Mouse (Mus musculus) gastrocnemius, postnatal 4 days (tissue): Measurements from ENCODE around the gene Dcaf6. TPM values are rescaled to one million over a fixed set of nuclear protein-coding genes. Genes with fewer than 3 reads are reported as not detected.

Experiments
- DNase-seq, 2 experiments: peaks; one replicate each; pipeline ENCODE4 v3.0.0; 2021 to 2022; ENCODE audit warnings: low spot score in 2 of 2, mixed read lengths in 2 of 2
- long read RNA-seq, 2 experiments: library from polyadenylated mRNA; stranded (forward); transcript quantifications; one replicate each; pipeline ENCODE4 v2.0.0; 2021
- total RNA-seq, 2 experiments: library from RNA; stranded (reverse); gene quantifications; 2 replicates each; pipeline ENCODE4 v1.2.3; 2021

Gene Dcaf6
- total RNA-seq, result 100 to 1,000 TPM in 1 of 2 experiments, 10 to 100 TPM in 1; 89.2 to 104 TPM
- long read RNA-seq, experiment 1, full-length matches to known transcripts, result 5 of 48 reads
- long read RNA-seq, experiment 1, partial matches to known transcripts, result 14 of 48 reads
- long read RNA-seq, experiment 1, other reads (novel, unspliced or antisense), result 29 of 48 reads
- long read RNA-seq, experiment 2, full-length matches to known transcripts, result 9 of 32 reads
- long read RNA-seq, experiment 2, partial matches to known transcripts, result 1 of 32 reads
- long read RNA-seq, experiment 2, other reads (novel, unspliced or antisense), result 22 of 32 reads

- peak; percentile 100 for DNase-seq
Measured at GRCm38 (mm10) chr1:165460360-165460800, at the start of gene Dcaf6, which contains the start of gene Mpc2. Dcaf6 (minus strand) TSS chr1:165460475. Mpc2 (plus strand) TSS chr1:165460637.

GRCm38 (mm10) chr1:165506303-165506702, 46.0 kb upstream of the Dcaf6 start:
- no peak for DNase-seq

GRCm38 (mm10) chr1:165503307-165504024, 43.2 kb upstream of the Dcaf6 start:
- DNase-seq, result no peak

- DNase-seq, result no peak
Measured at GRCm38 (mm10) chr1:165498856-165499255, 38.6 kb upstream of the Dcaf6 start.

DNA sequence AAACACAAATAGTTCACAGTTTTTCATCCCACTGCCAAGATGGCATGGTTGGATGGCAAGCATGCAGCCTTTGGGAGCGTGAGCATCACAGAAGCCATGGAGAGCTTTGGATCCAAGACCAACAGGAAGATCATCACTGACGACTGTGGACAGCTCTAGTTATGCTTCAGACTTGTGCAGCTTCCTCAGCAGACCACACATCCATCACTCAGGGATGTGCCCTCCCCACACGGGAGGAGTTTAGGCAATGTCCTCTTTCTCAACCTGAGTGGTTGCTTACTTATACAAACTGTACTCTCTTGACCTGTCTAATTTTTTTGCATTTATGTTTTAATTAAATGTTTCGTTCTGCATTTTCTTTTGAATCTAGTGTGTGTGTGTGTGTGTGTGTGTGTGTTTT, 28.9 kb upstream of the Dcaf6 start:
- no peak for DNase-seq

DNA sequence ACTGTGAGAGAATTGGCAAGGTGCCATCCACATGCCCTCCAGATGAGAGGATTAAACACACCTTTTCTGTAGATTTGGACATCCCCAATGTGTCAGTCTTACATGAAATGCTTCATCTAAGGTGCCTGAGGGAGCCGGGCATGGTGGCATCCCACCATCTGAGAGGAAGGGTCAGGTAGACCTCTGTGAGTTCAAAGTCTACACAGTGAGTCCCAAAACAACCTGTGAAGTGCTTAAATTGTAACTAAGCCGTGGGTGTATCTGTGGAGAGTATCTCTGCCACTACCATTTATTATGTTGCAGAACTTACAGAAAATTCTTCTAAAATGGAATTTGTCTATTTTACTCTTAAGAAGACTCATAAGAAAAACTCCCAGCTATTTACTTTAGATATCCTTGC, 25.8 kb upstream of the Dcaf6 start:
- DNase-seq, result no peak

DNA sequence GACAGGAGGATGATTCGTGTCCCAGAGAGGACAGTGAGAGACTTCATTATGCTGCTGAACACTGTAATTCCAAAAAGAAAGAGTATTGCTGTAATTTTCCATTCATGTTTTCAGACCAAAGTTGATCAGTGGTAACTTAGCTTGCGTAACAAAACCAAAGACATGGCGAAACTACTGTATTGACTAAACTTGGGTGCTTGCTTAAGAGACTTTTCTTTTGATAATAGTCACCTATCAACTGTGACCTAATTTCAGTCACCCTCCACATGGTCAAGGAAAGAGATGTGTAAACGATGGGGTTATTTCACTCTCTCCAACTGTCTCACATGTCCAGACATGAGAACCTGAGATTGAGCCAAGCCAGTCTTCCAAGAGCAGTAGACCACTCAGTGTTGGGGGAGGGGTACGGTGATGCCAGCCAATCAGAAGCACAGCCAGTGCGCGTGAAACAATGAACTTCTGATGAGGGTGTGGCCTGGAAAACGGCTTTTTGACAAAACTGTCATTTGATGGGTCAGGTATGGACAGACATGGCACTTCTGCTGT, 24.5 kb upstream of the Dcaf6 start, which contains the start of gene Adcy10:
TSS of gene Adcy10 (plus strand) at position 496 of the 546 bp plus-strand sequence.
- no peak for DNase-seq

DNA sequence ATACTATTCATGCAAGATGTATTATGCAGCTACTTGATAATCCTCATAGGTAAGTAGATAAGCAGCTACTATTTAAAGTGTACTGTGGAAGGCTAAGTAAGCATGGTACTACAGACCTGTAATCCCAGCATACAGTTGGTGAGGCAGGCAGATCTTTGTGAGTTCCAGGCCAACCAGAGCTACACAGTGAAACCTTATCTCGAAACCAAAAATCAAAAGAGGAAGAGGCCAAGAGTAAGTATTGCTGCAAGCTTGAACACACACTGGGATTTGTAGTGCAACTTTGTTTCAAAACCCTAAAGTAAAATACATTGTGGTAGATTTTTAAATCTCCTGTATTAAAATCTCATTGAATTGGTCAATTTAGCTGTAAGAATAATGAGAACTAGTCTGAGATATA, 11.2 kb upstream of the Dcaf6 start:
- DNase-seq, result no peak

DNA sequence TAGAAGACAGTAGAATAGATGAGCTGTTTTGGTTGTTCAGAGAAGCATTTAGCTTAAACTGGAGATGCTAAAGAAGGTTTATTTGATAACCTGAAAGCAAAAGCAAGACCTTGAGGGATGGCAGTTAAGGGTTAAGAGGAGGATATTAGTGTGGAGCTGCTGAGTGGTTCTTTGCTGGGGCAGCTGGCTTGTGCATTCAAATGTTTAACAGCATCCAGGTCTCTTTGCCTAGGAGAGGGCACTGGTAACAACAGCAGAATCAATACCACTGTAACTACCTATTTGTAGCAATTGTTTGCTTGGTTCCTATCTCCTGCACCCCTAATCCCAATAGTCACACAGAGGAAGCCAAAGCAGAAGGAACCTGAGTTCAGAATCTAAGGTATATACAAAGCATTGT, 9.4 kb upstream of the Dcaf6 start:
- no peak for DNase-seq

GRCm38 (mm10) chr1:165468971-165469370, 8.7 kb upstream of the Dcaf6 start:
- no peak for DNase-seq

DNA sequence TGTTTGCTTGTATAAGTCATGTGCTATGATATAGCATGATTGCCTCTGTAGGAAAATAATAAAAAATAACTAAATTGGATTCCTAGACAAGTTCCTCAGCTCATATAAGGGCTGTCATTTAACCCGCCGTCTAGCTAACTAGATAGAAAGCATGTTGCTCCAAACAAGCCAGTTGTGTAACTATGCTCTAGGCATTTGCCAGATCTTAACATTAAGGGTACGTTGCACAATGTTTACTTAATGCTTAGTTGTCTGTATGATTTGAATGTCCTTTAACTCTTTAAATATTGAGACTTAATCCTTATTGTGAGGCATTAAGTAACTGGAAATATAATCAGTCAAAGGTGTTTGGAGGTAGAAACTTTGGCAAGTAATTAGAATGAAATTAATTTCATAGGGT, 4.3 kb upstream of the Dcaf6 start:
- DNase-seq, result no peak

DNA sequence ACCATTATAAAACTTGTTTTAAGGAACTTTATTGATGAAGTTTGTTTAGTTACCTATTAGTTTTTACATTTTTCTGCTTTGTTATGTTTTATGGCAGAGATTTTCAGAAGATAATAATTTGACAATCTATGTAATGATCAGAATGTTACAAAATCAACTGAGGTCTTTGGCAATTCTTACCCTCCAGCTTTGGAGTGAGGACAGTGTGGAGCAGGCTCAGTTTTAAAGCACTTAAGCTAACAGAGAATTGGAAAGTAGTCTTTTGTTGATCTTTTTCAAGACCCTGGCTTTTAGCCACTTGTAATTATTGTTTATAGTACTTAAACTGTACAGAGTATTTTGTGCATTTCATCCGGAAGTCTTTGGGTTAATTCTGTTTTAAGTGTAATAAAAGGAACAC, 2.6 kb upstream of the Dcaf6 start:
- DNase-seq, result no peak

DNA sequence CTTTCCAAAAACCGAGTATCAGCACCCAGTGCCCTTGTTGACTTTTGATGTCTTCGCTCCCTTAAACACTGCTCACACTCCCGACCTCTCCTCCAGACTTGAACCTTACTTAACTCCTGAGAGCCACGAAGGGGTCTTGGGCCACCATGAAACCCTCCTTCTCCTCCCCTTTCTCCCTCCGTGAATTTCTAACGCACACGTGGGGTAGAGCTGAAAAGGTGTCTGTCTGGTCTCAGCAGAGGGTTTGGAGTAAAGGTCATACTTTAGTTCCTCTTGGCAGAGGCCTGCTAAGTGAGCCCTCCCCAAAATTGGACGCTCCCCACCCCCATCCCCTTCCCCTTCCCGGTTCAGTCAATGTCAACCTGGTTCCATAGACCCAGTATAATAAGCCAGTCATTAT, 1.4 kb upstream of the Dcaf6 start:
- no peak for DNase-seq

GRCm38 (mm10) chr1:165460801-165461377, 614 bp upstream of the Dcaf6 start:
- DNase-seq, result peak; percentile 97

- peak; percentile 39 to 60 for DNase-seq
Measured at GRCm38 (mm10) chr1:165459503-165460181, 633 bp downstream of the Dcaf6 start.

DNA sequence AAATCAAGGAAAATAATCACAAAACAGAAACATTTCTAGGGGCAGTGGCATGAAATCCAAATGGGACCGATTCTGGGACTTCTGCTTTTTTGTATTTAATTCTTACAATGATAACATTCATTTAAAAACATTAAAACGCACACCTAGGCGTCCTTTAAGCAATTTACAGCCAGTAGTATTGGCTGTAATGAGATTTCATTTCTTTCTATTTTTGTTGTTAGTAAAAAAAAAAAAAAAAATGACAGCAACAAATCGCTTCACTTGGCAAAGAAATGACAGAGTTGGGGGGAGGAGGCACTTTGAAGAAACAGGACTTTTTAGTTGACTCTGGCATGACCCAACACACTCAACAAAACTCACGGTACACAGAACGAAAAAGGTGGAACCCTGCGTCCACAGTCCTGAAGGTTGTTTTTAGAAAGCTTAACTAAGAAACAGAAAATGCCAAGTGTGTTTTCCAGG, 1.2 kb downstream of the Dcaf6 start:
- DNase-seq, result no peak

- no peak for DNase-seq
Measured at GRCm38 (mm10) chr1:165441719-165442118, 18.6 kb downstream of the Dcaf6 start.

DNA sequence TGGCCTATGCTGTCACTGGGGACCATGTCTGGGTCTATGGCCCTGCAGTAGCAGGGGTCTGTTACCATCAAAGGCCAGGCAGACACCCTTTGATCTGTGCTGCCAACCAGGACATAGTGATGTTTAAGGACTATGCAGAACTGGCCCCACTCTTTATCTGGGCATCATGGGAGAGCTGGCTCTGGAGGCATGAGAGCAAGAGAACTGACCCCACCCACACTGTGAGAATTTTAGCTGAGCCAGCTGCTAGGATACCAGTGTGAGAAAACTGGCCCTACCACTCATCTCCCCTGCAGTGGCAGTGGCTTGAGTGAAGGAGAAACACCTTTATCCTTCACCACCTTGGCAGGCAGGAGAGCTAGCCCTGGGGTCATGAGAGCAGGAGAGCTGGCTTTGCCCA, 19.1 kb downstream of the Dcaf6 start:
- no peak for DNase-seq

DNA sequence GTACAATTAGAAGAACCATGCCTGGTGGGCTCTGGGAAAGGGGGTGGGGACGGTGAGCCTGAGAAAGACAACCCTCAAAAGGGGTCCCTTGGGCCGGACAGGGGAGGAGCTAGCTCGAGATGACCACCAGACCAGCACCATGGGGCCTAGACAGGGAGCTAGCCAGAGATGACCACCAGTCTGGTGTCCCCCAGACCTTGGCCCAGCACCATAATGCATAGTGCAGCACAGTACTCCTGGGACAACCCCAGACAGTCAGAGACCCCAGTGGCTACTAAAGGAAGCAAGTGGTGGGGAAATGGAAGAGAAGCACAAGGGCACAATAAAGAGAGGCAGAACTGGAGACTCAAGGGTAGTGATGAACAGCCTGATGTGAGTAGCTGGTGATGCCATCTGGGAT, 19.5 kb downstream of the Dcaf6 start:
- DNase-seq, result no peak

GRCm38 (mm10) chr1:165438289-165439021, 21.8 kb downstream of the Dcaf6 start:
- DNase-seq, result no peak

GRCm38 (mm10) chr1:165432883-165433282, 27.4 kb downstream of the Dcaf6 start:
- DNase-seq, result no peak
